Mouse (Mus musculus) megakaryocyte, embryonic 14.5 days (primary cell): Measurements from ENCODE around the gene Sec24a. TPM values are rescaled to one million over a fixed set of nuclear protein-coding genes. Genes with fewer than 3 reads are reported as not detected.
"Not testable (repeated sequence)": the region's sequence is repeated elsewhere in the genome, so short reads cannot be mapped to it uniquely, and the experiment has no call there.

ENCODE experiments used
- H3K27me3 ChIP-seq: replicated peaks from 2 replicates; pipeline ENCODE3; 2012; ENCODE audit warnings: inconsistent platforms
- H3K36me3 ChIP-seq: replicated peaks from 2 replicates; pipeline ENCODE3; 2012; ENCODE audit warnings: low read length, inconsistent platforms, mixed read lengths
- H3K4me1 ChIP-seq: 2 replicates; pipeline ENCODE4 v1.6.1; 2012; ENCODE audit warnings: inconsistent platforms
- H3K4me3 ChIP-seq: replicated peaks from 2 replicates; pipeline ENCODE3; 2012; ENCODE audit warnings: moderate library complexity, mild to moderate bottlenecking, inconsistent platforms
- H3K9me3 ChIP-seq: 2 replicates; pipeline ENCODE4 v1.6.1; 2012; ENCODE audit warnings: inconsistent platforms
- FLI1 ChIP-seq: IDR thresholded peaks from 2 replicates; pipeline ENCODE4 v1.6.1; 2012; ENCODE audit warnings: low read length, inconsistent platforms, mixed read lengths
- GATA1 ChIP-seq: IDR thresholded peaks from 3 replicates; pipeline ENCODE4 v1.6.1; 2012; ENCODE audit warnings: mixed read lengths, low read length, inconsistent platforms, borderline replicate concordance
- polyA plus RNA-seq: library from polyadenylated mRNA; stranded (reverse); fragments of >175 nt; gene quantifications from 2 replicates; pipeline ENCODE4 v1.2.3, GENCODE M21; 2012; ENCODE audit warnings: low replicate concordance; ENCODE audit not compliant: insufficient read depth

Gene Sec24a
- polyA plus RNA-seq, 1 experiment, result 2.6 TPM

GRCm38 (mm10) chr11:51790662-51791061 is 27.2 kb upstream of the Sec24a start:
- no peak for TF ChIP-seq FLI1
- Histone ChIP-seq H3K4me3 (no peak overlapping the region), H3K27me3 (no peaks in the 10 kb centered on the region), H3K9me3 (no peaks in the 10 kb centered on the region), H3K4me1 (peaks cover 3% of the 10 kb centered on the region; the same call in 1 of the 2 replicates), H3K36me3 (peaks cover 64% of the 10 kb centered on the region)

- not testable (repeated sequence) for H3K27me3 ChIP-seq, H3K4me1 ChIP-seq, H3K4me3 ChIP-seq, H3K9me3 ChIP-seq
- H3K36me3 ChIP-seq, result peaks cover 71% of the 10 kb centered on the region
Measured at GRCm38 (mm10) chr11:51789735-51790134, 26.3 kb upstream of the Sec24a start.

- no peak for TF ChIP-seq FLI1
- no peak for TF ChIP-seq GATA1
- no peaks in the 10 kb centered on the region for H3K9me3 ChIP-seq
- no peaks in the 10 kb centered on the region for H3K27me3 ChIP-seq
- H3K4me3 ChIP-seq, result no peak overlapping the region
- peaks cover 13% of the 10 kb centered on the region for H3K4me1 ChIP-seq
- peaks cover 87% of the 10 kb centered on the region for H3K36me3 ChIP-seq
Measured at GRCm38 (mm10) chr11:51785926-51786325, 22.5 kb upstream of the Sec24a start.

GRCm38 (mm10) chr11:51782721-51783120 is 19.3 kb upstream of the Sec24a start:
- no peaks in the 10 kb centered on the region for H3K27me3 ChIP-seq

GRCm38 (mm10) chr11:51780773-51781267 is 17.4 kb upstream of the Sec24a start:
- H3K9me3 ChIP-seq, result no peaks in the 10 kb centered on the region
- H3K4me1 ChIP-seq, result peaks cover 27% of the 10 kb centered on the region
- H3K27me3 ChIP-seq, result no peaks in the 10 kb centered on the region
- H3K36me3 ChIP-seq, result peaks cover 85% of the 10 kb centered on the region
- TF ChIP-seq FLI1, result no peak
- no peak for TF ChIP-seq GATA1
- peak overlapping the region; percentile 21 for H3K4me3 ChIP-seq

More at GRCm38 (mm10) chr11:51782721-51783120, 19.3 kb upstream of the Sec24a start:
- no peaks in the 10 kb centered on the region for H3K9me3 ChIP-seq
- peaks cover 90% of the 10 kb centered on the region for H3K36me3 ChIP-seq
- H3K4me1 ChIP-seq, result peaks cover 27% of the 10 kb centered on the region
- no peak overlapping the region for H3K4me3 ChIP-seq
- TF ChIP-seq GATA1 (no peak), FLI1 (no peak)

GRCm38 (mm10) chr11:51777478-51777877 is 14.0 kb upstream of the Sec24a start:
- Histone ChIP-seq H3K27me3 (no peaks in the 10 kb centered on the region), H3K4me3 (no peak overlapping the region), H3K9me3 (peaks cover 5% of the 10 kb centered on the region), H3K36me3 (peaks cover 78% of the 10 kb centered on the region), H3K4me1 (peaks cover 31% of the 10 kb centered on the region)
- no peak for TF ChIP-seq GATA1
- no peak for TF ChIP-seq FLI1

- H3K4me3 ChIP-seq, result no peak overlapping the region
- H3K36me3 ChIP-seq, result peaks cover 77% of the 10 kb centered on the region
- H3K4me1 ChIP-seq, result peaks cover 23% of the 10 kb centered on the region
- no peaks in the 10 kb centered on the region for H3K27me3 ChIP-seq
- TF ChIP-seq GATA1, result no peak
- no peak for TF ChIP-seq FLI1
- peaks cover 11% of the 10 kb centered on the region for H3K9me3 ChIP-seq
Measured at GRCm38 (mm10) chr11:51775507-51775906, 12.1 kb upstream of the Sec24a start.

- Histone ChIP-seq H3K4me3 (peak overlapping the region; percentile 50), H3K27me3 (no peaks in the 10 kb centered on the region), H3K4me1 (peaks cover 60% of the 10 kb centered on the region), H3K9me3 (peaks cover 11% of the 10 kb centered on the region), H3K36me3 (peaks cover 33% of the 10 kb centered on the region)
- TF ChIP-seq GATA1, result no peak
- no peak for TF ChIP-seq FLI1
Measured at GRCm38 (mm10) chr11:51768296-51768695, 4.9 kb upstream of the Sec24a start.

- H3K4me3 ChIP-seq, result no peak overlapping the region
- peaks cover 8% of the 10 kb centered on the region for H3K9me3 ChIP-seq
- TF ChIP-seq FLI1 (no peak), GATA1 (no peak)
- H3K36me3 ChIP-seq, result peaks cover 27% of the 10 kb centered on the region
- no peaks in the 10 kb centered on the region for H3K27me3 ChIP-seq
- H3K4me1 ChIP-seq, result peaks cover 65% of the 10 kb centered on the region
Measured at GRCm38 (mm10) chr11:51767579-51768220, 4.3 kb upstream of the Sec24a start.

GRCm38 (mm10) chr11:51764816-51765215 is 1.4 kb upstream of the Sec24a start:
- Histone ChIP-seq H3K4me3 (peak overlapping the region; percentile 30), H3K36me3 (peaks cover 5% of the 10 kb centered on the region), H3K4me1 (peaks cover 57% of the 10 kb centered on the region), H3K9me3 (no peaks in the 10 kb centered on the region), H3K27me3 (peaks cover 3% of the 10 kb centered on the region)
- TF ChIP-seq FLI1, result no peak
- TF ChIP-seq GATA1, result no peak
